Mouse (Mus musculus) MEL-GATA-1-ER (cell line): Measurements from ENCODE around the gene Efr3b.

Source experiments
- DNase-seq: peaks from one replicate; pipeline ENCODE4 v3.0.0-alpha.2; 2012; ENCODE audit warnings: low read depth; ENCODE audit errors: extremely low read depth

The Efr3b gene

GRCm38 (mm10) chr12:4037511-4037910, 1.2 kb downstream of the Efr3b start:
- no peak for DNase-seq

DNA sequence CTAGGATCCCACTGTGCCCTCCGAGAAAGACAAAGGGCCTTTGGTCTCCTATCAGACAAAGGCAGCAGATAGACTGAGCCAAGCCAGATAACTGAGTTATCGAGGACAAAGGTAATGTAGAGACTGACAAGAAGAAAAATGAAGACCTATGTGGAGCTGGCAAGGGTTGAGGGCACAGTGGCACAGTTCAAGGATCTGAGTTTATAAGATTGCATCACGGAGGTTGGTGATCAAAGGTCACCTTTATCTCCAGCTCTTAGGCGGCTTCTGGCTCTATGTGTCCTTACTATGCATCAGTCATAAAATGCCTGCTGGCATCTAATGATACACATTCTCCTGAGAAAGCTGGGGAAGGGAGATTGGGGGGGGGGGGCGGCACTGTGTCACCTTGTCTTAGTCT, 2.6 kb downstream of the Efr3b start:
- no peak for DNase-seq

DNA sequence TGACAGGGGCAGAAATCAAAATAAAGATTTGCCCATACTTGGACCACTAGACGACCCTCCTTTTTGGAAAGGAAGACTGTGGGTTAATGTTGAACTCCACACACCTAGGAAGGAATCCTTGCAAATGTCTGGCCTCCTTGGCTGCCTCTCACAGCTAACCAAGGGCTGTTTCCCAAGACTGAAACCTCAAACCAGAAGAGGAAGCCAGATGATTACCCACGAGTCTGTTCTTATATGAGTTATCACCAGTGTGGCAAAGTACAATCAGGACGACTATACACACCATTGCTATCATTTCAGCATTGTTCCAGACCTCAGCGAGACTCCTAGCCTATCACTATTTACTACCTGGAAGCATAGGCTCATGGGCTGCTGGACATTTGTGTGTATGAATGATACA, 9.7 kb downstream of the Efr3b start:
- no peak for DNase-seq

GRCm38 (mm10) chr12:4028516-4028915, 10.2 kb downstream of the Efr3b start:
- no peak for DNase-seq

GRCm38 (mm10) chr12:4024356-4024755, 14.4 kb downstream of the Efr3b start:
- no peak for DNase-seq

DNA sequence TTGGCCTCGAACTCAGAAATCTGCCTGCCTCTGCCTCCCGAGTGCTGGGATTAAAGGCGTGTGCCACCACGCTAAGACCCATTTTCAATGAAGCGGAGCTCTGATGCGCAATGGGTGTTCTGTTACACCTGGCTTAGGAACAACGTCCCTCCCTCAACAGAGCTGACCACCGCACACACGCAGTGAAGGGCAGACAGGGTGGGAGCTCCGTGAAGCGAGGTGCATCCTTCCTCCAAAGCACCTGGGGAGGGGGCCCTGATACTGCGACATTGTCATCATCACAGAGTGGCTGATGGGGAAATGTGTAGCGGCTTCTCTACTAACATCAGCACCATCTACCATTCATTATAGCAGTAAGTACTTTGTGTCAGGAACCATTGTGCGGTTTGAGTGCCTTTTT, 15.2 kb downstream of the Efr3b start:
- no peak for DNase-seq

- no peak for DNase-seq
These were observed 15.9 kb downstream of the Efr3b start for GRCm38 (mm10) chr12:4022845-4023244.

- no peak for DNase-seq
These were observed 18.2 kb downstream of the Efr3b start for GRCm38 (mm10) chr12:4020505-4020904.

- DNase-seq: no peak
These were observed 22.4 kb downstream of the Efr3b start for GRCm38 (mm10) chr12:4016321-4016720.

DNA sequence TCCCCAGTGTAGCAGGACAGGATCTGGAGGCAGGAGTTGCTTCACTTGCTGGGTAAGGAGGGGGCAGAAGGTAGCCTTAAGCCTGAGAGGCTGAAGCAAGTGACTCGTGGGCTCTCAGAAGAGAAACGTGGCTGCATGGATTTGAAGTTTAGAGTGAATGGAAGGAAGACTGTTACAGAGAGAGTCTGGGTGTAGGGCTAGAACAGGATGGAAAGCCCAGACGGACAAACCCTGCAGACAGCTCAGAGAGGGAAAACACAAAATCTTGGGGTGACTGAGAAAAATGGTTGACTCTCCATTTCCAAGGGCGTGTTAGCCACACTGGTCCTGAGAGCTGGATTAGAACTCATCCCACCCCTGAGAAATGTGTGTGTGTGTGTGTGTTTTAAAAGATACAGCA, 23.0 kb downstream of the Efr3b start:
- no peak for DNase-seq

DNA sequence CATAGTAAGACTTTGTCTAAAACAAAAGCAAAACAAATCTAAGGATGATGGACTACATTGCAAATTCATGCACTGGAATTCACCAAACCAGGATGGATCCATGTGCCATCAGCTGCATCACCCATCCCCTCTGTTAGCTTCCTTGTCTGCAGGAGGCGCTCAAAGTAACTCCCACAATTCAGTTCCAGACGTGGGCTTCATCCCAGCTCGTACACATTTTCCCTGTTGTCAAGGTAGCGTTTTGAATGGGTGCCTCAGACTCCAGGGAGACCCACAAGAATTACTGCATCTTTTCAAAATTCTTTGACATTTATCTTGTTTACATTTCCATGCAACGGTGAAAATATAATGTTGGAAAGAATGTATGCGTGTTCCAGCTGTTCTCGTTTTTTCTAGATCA, 23.5 kb downstream of the Efr3b start:
- DNase-seq: no peak

DNA sequence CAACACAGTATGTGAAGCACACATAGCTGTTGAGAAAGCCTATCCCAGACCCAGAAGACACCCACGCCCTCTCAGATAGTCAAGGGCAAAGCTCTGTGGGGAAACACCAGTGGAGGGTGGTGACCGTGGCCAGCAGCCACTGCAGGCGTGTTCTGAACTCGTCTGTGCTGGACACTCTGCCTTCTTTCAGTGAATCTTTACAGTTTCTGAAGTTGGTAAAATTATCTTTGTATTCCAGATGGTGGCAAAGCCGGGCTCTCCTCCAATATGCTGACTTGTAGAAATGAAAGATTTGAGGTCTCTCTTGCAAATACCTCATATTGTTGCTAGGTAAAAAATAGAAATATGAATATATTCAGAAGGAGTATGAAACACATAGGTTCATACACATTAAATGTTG, 27.0 kb downstream of the Efr3b start:
- DNase-seq: no peak

DNA sequence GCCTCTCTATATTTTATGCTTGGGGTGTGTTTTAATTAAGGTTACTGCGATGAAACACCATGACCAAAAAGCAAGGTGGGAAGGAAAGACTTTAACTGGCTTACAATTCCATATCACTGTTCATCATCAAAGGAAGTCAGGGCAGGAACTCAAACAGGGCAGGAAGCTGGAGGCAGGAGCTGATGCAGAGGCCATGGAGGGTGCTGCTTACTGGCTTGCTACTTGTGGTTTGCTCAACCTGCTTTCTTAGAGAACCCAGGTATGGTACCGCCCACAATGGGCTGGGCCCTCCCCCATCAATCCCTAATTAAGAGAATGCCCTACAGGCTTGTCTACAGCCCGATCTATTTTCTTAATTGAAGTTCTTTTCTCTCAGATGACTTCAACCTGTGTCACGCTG, 27.4 kb downstream of the Efr3b start:
- no peak for DNase-seq

GRCm38 (mm10) chr12:4008731-4009130, 30.0 kb downstream of the Efr3b start:
- no peak for DNase-seq

DNA sequence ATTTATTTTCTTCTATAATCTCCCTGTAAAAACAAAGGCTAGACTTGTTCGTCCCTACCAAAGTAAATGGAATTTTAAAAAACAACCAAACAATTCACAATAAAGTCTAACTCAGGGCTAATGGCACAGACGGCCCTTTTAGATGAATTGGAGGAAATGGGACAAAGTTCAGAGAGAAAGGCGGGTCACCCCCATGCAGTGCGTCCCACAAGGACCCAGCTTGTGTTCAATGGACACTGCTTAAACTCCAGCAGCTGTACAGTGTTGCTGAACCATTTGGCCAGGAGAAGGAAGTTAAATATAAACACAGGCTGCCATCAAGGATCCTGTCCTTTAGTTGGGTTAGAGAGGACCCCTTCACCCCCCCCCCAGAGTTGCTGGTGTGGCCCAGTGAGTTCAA, 30.9 kb downstream of the Efr3b start:
- DNase-seq: no peak

DNA sequence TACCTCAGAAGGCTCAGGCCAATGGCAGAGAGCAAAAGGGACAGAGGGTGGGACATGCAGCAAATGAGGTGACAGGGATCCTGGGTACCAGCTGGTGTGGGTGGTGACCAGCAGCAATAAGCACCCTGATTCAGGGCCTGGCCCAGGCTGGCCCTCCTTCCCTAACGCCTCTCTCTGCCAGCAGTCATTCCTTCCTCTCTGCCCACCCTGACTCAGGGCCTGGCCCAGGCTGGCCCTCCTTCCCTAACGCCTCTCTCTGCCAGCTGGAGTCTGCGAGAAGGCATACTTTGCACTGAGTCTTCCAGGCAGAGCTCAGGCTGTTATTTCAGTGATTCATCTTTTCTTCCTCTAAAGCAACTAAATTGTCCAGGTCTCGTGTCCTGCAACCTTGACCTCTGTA, 31.5 kb downstream of the Efr3b start:
- no peak for DNase-seq

DNA sequence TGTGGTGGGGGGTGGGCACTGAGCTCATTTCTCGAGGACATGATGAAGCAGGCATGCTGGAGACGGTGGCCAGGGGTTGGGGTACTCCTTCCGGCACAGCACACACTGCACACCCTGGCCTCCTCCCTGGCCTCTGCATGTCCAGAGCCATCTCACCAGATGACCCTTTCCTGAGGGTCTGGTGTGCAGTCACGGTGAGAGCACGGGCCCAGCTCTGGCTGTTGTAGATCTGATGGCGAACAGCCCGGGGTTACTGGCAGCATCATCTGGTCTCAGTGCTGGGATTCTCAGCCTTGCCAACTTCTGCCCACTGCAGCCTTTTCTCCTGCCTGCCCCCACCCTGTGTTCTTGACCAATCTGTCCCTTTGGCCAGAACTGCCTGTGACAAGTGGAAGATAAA, 32.6 kb downstream of the Efr3b start:
- DNase-seq: no peak

GRCm38 (mm10) chr12:4004648-4005047, 34.1 kb downstream of the Efr3b start:
- no peak for DNase-seq

DNA sequence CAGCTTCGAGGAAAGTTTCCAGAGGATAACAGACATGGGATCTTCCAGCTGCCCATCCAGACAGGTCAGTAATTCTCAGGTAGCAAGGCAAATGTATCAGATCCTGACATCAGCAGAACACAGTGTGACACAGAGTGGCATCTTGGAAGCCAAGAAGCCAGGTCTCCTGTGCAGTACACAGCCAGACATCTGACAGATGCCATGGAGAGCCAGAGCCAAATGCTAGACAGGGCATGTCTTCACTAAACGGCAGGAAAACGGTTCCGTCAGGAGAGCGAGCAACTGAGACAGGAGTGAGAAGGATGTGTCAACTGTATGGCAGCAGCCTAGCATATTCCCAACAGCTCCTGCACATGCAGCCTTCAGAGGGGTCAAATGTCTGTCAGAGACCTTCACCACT, 38.3 kb downstream of the Efr3b start:
- DNase-seq: no peak

DNA sequence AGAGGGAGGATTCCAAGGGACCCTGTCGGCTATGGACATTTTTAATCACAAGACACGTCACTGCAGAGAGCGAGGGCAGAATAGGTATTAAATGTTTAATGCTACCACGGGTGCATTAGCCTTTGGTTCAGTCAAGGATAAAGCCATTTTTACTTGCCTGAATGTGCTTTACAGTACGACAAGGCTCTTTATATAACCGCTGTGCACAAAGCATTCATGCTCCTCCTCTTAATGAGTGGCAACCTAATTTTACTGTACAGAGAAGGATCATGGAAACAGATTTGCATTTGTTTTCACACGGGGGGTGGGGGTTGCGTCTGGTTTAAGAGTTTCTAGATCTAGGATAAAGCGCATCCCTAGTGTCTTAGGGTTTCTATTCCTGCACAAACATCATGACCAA, 42.0 kb downstream of the Efr3b start:
- DNase-seq: no peak

DNA sequence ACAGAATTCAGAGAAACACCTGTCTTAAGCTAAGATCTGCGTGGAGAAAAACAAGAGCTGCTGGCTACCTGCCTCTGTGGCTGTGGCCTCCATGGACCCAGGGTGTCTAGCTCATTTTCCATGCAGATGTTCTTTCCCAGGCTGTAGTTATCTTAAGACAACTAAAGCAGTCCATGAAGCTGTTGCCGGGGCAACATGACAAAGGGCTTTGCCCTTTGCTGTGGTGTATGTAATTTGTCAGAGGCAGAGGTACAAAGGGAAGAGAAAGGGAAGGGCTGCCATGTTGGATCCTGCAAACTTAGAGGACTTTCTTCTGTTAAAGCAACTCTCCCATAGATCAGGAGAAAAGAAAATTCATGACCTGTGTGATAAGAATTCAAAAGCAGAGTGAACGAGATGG, 47.7 kb downstream of the Efr3b start:
- no peak for DNase-seq

DNA sequence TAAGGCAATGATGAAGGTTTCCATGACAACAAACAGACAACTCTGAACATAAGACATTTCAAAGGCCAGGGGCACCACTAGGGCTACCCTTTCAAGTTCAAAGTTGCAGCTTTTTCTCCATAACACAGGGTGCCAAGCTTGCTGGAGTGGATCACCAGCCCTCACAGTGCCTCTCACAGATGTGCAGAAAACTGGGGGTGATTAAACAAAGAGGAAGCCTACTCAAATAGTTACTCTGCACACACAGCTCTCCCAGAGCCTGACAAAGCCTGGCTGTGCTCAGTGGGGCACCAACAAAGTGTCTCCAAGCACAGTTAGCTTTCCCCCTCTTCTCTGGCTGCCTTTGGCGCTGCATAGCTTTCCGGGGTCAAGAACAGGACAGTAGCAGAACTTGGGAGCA, 48.8 kb downstream of the Efr3b start:
- no peak for DNase-seq

DNA sequence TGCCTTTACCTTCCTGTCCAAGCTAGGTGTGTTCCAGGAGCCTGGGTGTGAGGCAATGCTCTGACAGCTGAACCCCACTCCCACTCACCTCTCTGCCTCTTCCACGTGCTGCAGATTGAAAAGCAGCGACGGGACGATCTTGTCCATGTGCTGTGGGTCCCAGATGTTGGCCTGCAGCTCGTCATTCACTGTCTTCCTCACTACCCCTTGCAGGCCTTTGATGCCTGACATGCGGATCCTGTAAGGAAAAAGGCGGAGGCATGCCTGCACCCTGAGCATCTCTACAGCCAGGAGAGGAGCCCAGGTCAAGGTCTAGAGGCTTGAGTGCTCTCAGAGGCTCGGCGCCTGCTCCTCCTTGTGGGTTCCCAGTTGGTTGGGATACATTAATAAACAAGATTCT, 54.3 kb downstream of the Efr3b start:
- no peak for DNase-seq

DNA sequence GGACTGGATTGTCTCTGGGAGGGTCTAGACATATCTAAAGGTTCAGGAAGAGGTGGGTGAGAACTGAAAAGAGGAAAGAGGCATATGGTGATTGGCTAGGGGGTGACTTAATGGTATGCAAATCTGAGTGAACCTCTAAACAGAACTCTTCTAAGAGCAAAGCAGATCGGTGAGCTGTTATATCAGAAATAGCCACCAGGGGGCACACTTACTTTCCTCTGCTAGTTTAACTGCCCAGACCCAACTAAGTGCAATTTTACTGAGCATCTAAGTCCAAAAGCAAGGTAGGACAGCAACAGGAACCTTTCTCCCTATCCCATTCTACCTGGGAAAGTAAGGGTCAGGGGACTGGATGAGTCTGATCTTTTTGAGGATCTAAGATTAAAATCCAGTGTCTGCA, 55.0 kb downstream of the Efr3b start:
- DNase-seq: peak; percentile 73

- peak; percentile 8 for DNase-seq
These were observed 56.5 kb downstream of the Efr3b start for GRCm38 (mm10) chr12:3982257-3982656.
